Mouse (Mus musculus) small intestine, adult 2 months (tissue): ENCODE data around the gene Gnat3. TPM values are rescaled to one million over a fixed set of nuclear protein-coding genes. Genes with fewer than 3 reads are reported as not detected.

Experiments
- H3K27ac ChIP-seq: fragments of 200-500 bp; 2 replicates; pipeline ENCODE4 v1.5.1; 2012; ENCODE audit warnings: low read depth, low read length, control low read depth, inconsistent platforms; ENCODE audit not compliant: insufficient read depth
- H3K27me3 ChIP-seq: fragments of 200-500 bp; 2 replicates; pipeline ENCODE4 v1.6.1; 2012; ENCODE audit warnings: mild to moderate bottlenecking, moderate library complexity, low read length, inconsistent platforms; ENCODE audit not compliant: control insufficient read depth, insufficient read depth
- H3K36me3 ChIP-seq: fragments of 200-500 bp; 2 replicates; pipeline ENCODE4 v1.6.1; 2012; ENCODE audit warnings: mild to moderate bottlenecking, low read length, control low read depth, inconsistent platforms; ENCODE audit not compliant: control insufficient read depth, insufficient read depth
- H3K4me1 ChIP-seq: fragments of 200-500 bp; 2 replicates; pipeline ENCODE4 v1.6.1; 2012; ENCODE audit warnings: low read length, inconsistent platforms, mixed read lengths; ENCODE audit not compliant: control insufficient read depth, insufficient read depth, insufficient read length
- H3K4me3 ChIP-seq: fragments of 200-500 bp; 2 replicates; pipeline ENCODE4 v1.5.1; 2012; ENCODE audit warnings: low read depth, mild to moderate bottlenecking, control low read depth, inconsistent platforms, low read length, moderate library complexity
- CTCF ChIP-seq: fragments of 200-500 bp; IDR thresholded peaks from 2 replicates; pipeline ENCODE4 v1.5.1; 2012; ENCODE audit warnings: low read depth, mild to moderate bottlenecking, control low read depth, inconsistent platforms, low read length, moderate library complexity, mixed read lengths; ENCODE audit not compliant: insufficient replicate concordance, insufficient read length; ENCODE audit errors: extremely low read depth
- POLR2A ChIP-seq: fragments of 200-500 bp; IDR thresholded peaks from 2 replicates; pipeline ENCODE4 v1.6.1; 2012; ENCODE audit warnings: low read depth, mild to moderate bottlenecking, control low read depth, inconsistent platforms, low read length, moderate library complexity
- WGBS: fragments of 180-500 bp; shearing (Covaris S2); methylation state at CpG from one replicate; pipeline ENCODE4 v1.1.7; 2018; 5-methylcytosine and 5-hydroxymethylcytosine counted together
- polyA plus RNA-seq: library from polyadenylated mRNA; depleted of rRNA; stranded (reverse); fragments of >200 nt; gene quantifications from 2 replicates; pipeline ENCODE4 v1.2.3, GENCODE M21; 2012

Gene Gnat3
- polyA plus RNA-seq, 1 experiment: not detected

DNA sequence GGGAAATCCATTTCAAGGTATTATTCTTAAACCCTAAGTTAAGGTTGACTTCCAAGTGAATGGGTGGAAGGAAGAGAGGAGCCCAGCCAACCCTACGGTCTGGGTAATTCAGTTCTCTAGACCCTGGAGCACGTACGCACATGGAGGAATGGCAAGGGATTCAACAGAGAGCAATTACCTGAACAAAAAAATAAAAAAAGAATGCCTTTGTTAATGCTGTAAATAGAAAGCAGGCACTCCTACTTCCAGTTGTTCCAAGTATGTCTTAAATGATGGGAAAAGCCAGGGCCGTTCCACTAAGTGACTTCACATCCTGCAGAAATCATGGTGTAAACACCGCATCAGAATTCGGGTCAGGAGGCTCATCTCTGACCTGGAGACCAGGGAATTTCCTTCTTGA, 28.3 kb downstream of the Gnat3 start:
- Histone ChIP-seq H3K27ac (no peak overlapping the region), H3K27me3 (no peaks in the 10 kb centered on the region), H3K36me3 (no peaks in the 10 kb centered on the region), H3K4me3 (no peak overlapping the region), H3K4me1 (no peaks in the 10 kb centered on the region)
- no peak for TF ChIP-seq CTCF
- TF ChIP-seq POLR2A: no peak
- 84% methylated on average over 6 of the region's 6 CpGs for WGBS

DNA sequence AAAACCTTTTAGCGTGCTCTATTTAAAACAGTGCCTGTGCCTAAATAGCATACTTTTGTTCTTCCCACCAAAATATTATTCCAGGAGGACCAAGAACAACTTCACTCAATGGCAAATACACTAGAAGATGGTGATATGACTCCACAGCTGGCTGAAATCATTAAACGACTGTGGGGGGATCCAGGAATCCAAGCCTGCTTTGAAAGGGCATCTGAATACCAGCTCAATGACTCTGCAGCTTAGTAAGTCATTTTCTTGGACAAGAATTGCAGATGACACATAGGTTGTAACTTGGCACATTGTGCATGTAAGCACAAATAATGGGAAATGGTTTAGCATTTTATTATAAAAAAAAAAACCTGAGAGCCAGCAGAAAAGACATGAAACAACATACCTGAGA, 37.2 kb downstream of the Gnat3 start:
- H3K36me3 ChIP-seq: no peaks in the 10 kb centered on the region
- H3K4me3 ChIP-seq: no peak overlapping the region
- no peak overlapping the region for H3K27ac ChIP-seq
- no peaks in the 10 kb centered on the region for H3K27me3 ChIP-seq
- TF ChIP-seq CTCF: no peak
- no peak for TF ChIP-seq POLR2A
- WGBS: 65% methylated on average over 2 of the region's 2 CpGs
- no peaks in the 10 kb centered on the region for H3K4me1 ChIP-seq

DNA sequence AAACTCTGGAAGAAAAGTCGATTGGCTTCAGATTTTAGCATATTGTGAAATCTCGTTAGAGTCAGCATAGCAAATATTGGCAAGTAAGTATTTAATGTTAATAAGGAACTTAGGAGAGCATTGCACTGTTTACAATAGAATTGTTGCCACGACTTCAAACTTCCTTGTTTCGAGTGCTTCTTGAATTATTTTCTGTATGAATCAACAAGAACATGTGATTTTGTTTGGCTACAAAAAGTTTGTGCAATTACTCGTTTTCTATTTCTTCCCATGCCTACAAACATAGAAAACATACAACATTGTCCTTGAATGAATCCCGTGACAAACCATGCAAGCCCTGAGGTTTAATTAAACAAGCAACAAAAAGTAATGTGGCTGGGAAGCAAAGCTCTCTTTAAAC, 37.8 kb downstream of the Gnat3 start:
- no peak overlapping the region for H3K4me3 ChIP-seq
- H3K27ac ChIP-seq: no peak overlapping the region; the same call in 1 of the 2 replicates
- H3K27me3 ChIP-seq: no peaks in the 10 kb centered on the region
- WGBS: 34% methylated on average over 6 of the region's 6 CpGs
- H3K36me3 ChIP-seq: no peaks in the 10 kb centered on the region
- TF ChIP-seq CTCF: no peak
- TF ChIP-seq POLR2A: no peak
- H3K4me1 ChIP-seq: no peaks in the 10 kb centered on the region

DNA sequence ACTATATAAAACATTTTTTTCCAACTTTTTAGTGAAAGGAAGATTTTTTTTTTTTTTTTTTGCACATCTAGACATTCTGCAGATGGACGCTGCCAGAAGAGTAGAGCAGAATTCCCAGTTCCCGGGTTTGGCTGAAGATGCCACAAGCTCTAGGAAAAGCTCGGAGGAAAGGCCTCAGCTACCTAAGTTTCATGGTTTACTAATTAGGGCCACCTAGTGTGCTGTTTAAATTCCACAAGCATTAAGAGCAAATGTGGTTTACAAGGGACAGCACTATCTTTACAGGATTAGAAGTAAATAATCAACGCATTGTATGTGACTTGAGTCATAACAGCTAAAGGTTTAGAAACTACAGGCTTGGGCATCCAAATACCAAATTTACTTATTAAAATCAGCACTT, 39.3 kb downstream of the Gnat3 start:
- Histone ChIP-seq H3K27ac (no peak overlapping the region), H3K36me3 (no peaks in the 10 kb centered on the region), H3K4me3 (no peak overlapping the region), H3K4me1 (no peaks in the 10 kb centered on the region), H3K27me3 (no peaks in the 10 kb centered on the region)
- TF ChIP-seq CTCF (no peak), POLR2A (no peak)
- 62% methylated on average over 4 of the region's 4 CpGs for WGBS

DNA sequence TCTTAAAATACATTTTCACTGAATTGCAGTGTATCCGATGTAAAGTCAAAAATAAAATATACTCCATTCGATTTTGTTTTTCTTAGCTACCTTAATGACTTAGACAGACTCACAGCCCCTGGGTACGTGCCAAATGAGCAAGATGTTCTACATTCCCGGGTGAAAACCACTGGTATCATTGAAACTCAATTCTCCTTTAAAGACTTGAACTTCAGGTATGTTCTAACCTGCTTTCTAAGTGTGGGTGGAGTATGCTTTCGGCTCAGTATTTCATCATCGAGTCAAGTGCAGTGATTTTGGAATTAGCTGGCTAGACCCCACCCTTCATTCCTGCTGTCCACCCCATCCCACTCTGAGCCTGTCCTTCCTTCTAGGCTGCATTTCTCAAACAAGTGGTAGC, 41.3 kb downstream of the Gnat3 start:
- no peak overlapping the region for H3K27ac ChIP-seq
- H3K27me3 ChIP-seq: no peaks in the 10 kb centered on the region
- H3K4me1 ChIP-seq: no peaks in the 10 kb centered on the region
- H3K4me3 ChIP-seq: no peak overlapping the region
- 77% methylated on average over 6 of the region's 6 CpGs for WGBS
- no peak for TF ChIP-seq CTCF
- no peak for TF ChIP-seq POLR2A
- no peaks in the 10 kb centered on the region for H3K36me3 ChIP-seq

DNA sequence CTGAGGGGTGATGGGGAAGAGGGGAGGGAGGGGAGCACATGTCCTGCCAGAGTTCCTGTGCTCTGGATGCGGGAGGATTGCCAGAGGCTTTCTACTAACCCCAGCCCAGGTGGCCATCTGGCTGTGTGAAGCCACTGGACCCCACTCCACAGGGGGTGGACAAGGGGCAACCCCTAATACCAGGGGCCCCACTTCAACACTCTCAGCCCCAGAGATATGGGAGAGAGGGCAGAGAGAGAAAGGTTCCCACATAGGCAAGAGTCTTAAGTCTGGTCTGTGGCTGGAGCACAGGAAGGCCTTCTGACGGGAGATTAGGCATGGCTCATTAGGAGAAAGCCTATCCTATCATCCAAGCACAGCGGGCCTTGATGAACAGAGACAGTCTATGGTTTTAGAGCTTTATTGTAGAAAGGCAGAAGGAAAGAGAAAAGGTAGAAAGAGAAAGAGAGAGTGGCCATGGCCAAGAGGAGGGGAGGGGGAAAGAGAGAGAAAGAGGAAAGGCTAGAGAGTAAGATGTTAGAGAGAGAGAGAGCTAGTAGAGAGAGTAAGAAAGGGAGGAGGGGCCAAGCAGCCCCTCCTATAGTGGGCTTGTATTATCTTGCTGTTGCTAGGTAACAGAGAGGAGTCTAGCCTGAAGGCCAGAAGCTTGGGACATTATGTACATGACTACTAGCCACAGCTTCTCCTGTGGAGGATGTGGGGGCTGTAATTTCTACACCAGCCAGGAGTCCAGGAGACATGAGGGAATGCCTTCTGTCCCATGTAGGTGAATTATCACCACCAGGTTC, 42.7 kb downstream of the Gnat3 start:
- 94% methylated on average over 3 of the region's 3 CpGs for WGBS
- Histone ChIP-seq H3K27ac (no peak overlapping the region), H3K4me3 (no peak overlapping the region), H3K27me3 (no peaks in the 10 kb centered on the region), H3K4me1 (no peaks in the 10 kb centered on the region), H3K36me3 (no peaks in the 10 kb centered on the region)
- no peak for TF ChIP-seq POLR2A
- TF ChIP-seq CTCF: no peak

DNA sequence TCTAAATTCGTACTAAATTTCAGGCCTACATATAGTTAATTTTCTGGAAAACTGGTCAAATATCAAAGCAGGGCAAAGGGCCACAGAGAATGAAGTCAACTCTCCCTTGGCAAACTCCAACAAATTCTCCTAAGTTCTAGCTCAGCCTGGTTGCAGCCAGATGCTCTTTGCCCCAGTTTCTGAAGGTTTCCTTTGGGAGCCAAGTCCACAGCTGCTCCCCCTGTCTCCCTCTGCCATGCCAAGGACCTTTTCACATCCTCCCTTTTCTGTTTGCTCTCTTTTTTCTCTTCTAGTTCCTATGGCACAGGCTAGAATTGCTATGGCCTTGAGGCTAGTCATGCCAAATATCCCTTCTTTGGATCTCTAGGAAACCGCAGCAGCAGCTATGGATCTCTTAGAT, 43.8 kb downstream of the Gnat3 start:
- H3K36me3 ChIP-seq: no peaks in the 10 kb centered on the region
- no peak overlapping the region for H3K27ac ChIP-seq
- 85% methylated on average over 2 of the region's 2 CpGs for WGBS
- TF ChIP-seq CTCF: no peak
- TF ChIP-seq POLR2A: no peak
- H3K4me3 ChIP-seq: no peak overlapping the region
- H3K4me1 ChIP-seq: no peaks in the 10 kb centered on the region
- H3K27me3 ChIP-seq: no peaks in the 10 kb centered on the region

DNA sequence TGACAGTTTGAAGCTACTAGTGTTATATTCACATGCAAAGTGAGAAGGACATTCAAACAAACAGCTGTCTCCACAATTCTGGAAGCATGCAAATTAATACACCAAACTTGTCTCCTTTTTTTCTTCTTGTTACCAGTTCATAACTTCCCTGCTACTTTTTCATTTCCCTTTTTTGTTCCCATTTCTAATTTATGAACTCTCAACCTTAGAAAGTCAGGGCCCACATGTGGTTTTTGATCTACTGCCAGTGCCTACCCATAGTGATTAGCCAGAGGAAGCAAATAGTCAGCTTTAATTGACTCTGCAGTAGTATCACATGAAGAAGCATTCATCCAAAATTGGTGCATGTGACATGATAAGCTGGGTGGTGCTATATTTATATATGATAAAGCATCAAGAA, 44.7 kb downstream of the Gnat3 start:
- H3K4me3 ChIP-seq: no peak overlapping the region
- no peaks in the 10 kb centered on the region for H3K36me3 ChIP-seq
- H3K27me3 ChIP-seq: no peaks in the 10 kb centered on the region
- no peaks in the 10 kb centered on the region for H3K4me1 ChIP-seq
- TF ChIP-seq CTCF (no peak), POLR2A (no peak)
- H3K27ac ChIP-seq: no peak overlapping the region
